Mouse (Mus musculus): Measurements from ENCODE around the gene Sh3bp2.

DNA sequence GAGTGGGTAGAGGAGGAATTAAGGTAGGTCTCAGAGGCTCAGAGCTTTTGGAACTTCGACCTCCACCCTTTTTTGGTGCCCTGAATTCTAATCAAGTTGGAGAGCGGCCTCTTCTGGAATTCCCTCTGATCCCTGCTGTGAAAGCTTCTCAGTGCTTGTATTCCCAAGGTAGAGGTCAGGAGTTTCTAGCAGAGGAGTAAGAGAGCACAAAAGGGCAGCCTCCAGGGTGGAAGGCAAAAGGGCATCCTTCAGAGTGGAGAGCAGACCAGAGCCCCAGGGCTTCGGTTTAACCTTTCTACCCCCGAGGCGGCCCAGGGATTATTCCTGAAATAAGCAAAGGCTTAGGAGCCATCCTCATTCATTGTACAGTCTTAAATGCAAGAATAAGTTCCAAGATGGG lies 64.4 kb downstream of the Sh3bp2 start:
- TF ChIP-seq POLR2A (IDR thresholded peaks at IDR 0.05; ENCODE audit: insufficient read depth, low read depth, low read length) (no peak), CTCF (IDR thresholded peaks at IDR 0.05) (no peak), EP300 (IDR thresholded peaks at IDR 0.05; ENCODE audit: insufficient read depth, low read depth, low read length) (no peak)
